Mouse (Mus musculus) heart, embryonic 10.5 days (tissue): ENCODE results near the gene Sh3bp1. TPM values are rescaled to one million over a fixed set of nuclear protein-coding genes. Genes with fewer than 3 reads are reported as not detected.

ENCODE experiments used
- DNase-seq: peaks from one replicate; pipeline ENCODE4 v3.0.0-alpha.2; 2017; ENCODE audit warnings: low spot score
- H3K27ac ChIP-seq: fragments of 300-500 bp; sonication (generic); 2 replicates; pipeline ENCODE4 v1.5.1; 2016; ENCODE audit warnings: mild to moderate bottlenecking
- H3K27me3 ChIP-seq: fragments of 300-500 bp; sonication (generic); 2 replicates; pipeline ENCODE4 v1.6.1; 2016; ENCODE audit warnings: mild to moderate bottlenecking; ENCODE audit not compliant: poor library complexity, insufficient read depth, severe bottlenecking
- H3K36me3 ChIP-seq: fragments of 300-500 bp; sonication (generic); 2 replicates; pipeline ENCODE4 v1.6.1; 2016; ENCODE audit warnings: mild to moderate bottlenecking, moderate library complexity
- H3K4me1 ChIP-seq: fragments of 300-500 bp; sonication (generic); 2 replicates; pipeline ENCODE4 v1.6.1; 2016; ENCODE audit warnings: mild to moderate bottlenecking
- H3K4me3 ChIP-seq: fragments of 300-500 bp; sonication (generic); 2 replicates; pipeline ENCODE4 v1.5.1; 2016; ENCODE audit warnings: mild to moderate bottlenecking, moderate library complexity
- H3K9me3 ChIP-seq: fragments of 300-500 bp; sonication (generic); 2 replicates; pipeline ENCODE4 v1.6.1; 2016; ENCODE audit warnings: mild to moderate bottlenecking, moderate library complexity
- WGBS: fragments of 180-500 bp; shearing (Covaris S2); methylation state at CpG from one replicate; pipeline ENCODE4 v1.1.7; 2016; 5-methylcytosine and 5-hydroxymethylcytosine counted together
- polyA plus RNA-seq: library from polyadenylated mRNA; unstranded; fragments of >200 nt; fragmentation: Nextera tagmentation; extraction: Ambion mirVana; gene quantifications from 2 replicates; pipeline ENCODE4 v1.2.1, GENCODE M21; 2016

Gene Sh3bp1
- polyA plus RNA-seq, 1 experiment from 2014 or later: 44.4 TPM

DNA sequence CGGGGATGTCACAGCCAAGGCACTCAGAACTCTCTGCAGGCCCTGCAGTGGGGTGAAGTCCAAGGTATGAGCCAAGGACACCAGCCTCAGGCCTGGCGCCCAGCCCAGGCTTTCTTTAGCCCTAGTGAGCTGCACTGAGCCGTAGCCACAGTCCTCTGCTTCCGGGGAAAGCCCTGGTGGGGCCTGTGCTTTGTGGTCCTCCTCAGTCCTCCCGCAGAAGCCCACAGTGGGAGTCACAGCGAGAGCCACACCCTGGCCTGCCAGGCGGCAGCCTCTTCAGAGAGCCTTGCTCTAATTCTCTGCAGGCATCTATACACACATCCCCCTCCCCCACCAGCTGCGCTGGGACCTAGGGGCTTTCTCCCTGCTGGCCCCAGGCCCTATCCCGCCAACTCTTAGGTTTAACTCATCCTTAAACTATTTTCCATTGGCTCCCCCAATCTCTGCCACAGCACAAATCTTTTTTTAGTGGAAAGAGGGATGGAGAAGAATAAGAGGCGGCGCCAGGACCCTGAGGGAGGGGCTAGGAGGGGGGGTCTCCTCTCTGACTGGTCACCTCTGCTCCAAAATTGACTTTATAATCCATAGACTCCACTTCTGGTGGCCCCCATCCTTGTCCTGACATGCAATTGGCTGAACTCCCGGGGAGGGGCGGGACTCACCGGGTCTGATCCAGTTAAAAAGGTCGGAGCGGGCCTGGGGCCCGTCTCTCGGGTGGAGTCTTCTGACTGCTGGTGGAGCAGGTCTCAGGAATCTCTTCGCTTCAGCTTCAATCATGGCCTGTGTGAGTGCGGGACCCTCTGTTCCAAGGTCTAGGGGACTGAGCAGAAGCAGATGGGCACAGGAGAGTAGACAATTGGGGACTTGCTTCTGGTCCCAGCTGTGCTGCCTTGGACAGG is 26.7 kb downstream of the Sh3bp1 start, which contains the start of gene Lgals1:
TSS of gene Lgals1 (plus strand) at position 705 of the 899 bp plus-strand sequence.
- H3K9me3 ChIP-seq: no peaks in the 10 kb centered on the region
- H3K27me3 ChIP-seq: no peaks in the 10 kb centered on the region
- peaks cover 13% of the 10 kb centered on the region for H3K36me3 ChIP-seq
- peaks cover 52% of the 10 kb centered on the region for H3K4me1 ChIP-seq
- peak within 1 kb of the TSS; percentile 62 for H3K4me3 ChIP-seq
- peak; percentile 95 for DNase-seq
- H3K27ac ChIP-seq: peak within 1 kb of the TSS; percentile 92
- WGBS: 4% methylated on average over 20 of the region's 20 CpGs

DNA sequence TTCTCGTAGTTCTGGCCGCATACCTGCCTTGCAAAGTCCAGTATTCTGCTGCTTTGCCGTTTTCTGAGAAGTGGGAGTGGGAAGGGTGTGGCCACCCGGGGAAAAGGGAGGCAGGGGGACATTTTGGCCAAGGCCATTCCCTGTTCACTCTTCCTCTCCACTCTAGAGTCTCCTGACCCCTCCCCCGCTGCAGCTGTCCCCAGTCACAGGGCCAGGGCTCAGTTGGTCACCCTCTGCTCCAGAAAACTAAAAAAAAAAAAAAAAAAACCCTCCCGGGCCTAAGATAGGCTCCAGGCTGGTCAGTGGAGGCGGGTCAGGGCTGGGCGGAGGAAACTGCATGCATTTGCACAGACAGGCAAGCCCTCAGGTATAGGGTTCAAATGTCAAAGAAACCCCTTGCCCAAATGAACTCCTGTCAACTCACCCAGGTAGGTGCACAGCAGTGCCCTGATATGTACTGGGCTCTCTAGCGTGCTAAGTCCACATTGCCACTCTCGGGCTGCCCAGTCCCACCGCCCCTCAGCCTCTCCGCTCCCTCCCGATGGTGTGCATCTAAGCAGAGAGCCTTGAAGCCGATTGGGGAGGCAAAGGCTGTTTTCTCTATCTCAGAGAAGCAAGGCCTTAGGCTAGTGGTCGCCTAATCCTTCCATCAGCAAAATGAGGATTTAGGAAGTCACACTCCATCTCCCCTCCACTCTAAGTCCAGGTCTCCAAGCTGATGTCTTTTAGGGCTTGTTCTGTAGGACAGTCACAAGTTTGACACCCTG is 27.6 kb downstream of the Sh3bp1 start:
- H3K27me3 ChIP-seq: no peaks in the 10 kb centered on the region
- H3K36me3 ChIP-seq: peaks cover 13% of the 10 kb centered on the region
- 16% methylated on average over 15 of the region's 15 CpGs for WGBS
- peak overlapping the region; percentile 92 for H3K27ac ChIP-seq
- no peaks in the 10 kb centered on the region for H3K9me3 ChIP-seq
- DNase-seq: no peak
- H3K4me1 ChIP-seq: peaks cover 57% of the 10 kb centered on the region
- peak overlapping the region; percentile 62 for H3K4me3 ChIP-seq

DNA sequence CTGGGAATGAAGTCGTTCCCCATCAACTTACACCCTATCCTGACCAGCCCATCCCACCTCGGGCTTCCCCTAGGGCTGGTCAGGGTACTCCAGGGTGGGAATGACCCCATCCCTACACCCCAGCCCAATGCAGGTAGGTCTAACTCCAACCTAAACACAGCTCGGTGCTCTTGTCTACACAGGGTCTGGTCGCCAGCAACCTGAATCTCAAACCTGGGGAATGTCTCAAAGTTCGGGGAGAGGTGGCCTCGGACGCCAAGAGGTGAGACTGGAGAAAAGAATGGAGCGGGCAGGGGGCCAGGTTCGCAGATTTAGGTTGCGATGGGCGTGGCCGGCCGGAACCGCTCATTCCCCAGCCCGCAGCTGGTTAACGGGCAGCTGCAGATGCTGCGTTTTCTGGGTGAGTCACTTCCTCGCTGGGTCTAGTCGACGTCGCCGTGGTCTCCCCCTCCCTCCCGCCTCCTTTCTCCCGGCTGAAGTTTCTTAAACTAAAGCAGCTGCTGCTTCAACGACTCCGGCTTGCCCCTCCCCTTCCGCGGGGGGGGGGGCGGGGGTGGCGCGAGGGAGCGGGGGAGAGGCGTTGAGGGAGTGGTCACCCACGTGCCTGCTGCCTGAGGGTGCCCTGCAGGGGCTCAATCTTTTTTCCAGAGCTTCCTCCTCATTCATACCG is 28.4 kb downstream of the Sh3bp1 start:
- WGBS: under 1% methylated on average over 34 of the region's 35 CpGs
- Histone ChIP-seq H3K27me3 (no peaks in the 10 kb centered on the region), H3K9me3 (no peaks in the 10 kb centered on the region), H3K4me3 (peak overlapping the region; percentile 62), H3K36me3 (peaks cover 13% of the 10 kb centered on the region), H3K4me1 (peaks cover 57% of the 10 kb centered on the region), H3K27ac (peak overlapping the region; percentile 92)
- DNase-seq: peak; percentile 91

DNA sequence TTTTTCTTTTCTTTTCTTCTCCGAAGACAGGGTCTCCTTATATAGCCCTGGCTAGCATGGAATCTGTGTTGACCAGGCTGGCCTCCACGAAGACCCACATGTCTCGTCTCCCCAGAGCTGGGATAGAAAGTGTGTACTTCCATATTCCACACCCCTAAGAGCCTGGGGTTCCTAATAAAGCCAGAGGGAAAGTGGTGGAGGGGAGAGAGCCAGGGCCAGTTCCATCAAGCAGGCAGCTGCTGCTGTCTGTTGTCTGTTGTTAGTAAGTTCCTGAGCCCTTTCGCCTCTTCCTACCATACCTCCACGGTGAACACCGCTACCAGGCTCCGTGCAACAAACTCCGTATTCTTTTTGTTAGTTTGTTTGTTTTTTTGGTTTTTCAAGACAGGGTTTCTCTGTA is 29.0 kb downstream of the Sh3bp1 start:
- no peak for DNase-seq
- Histone ChIP-seq H3K36me3 (peaks cover 13% of the 10 kb centered on the region), H3K4me1 (peaks cover 55% of the 10 kb centered on the region), H3K27me3 (no peaks in the 10 kb centered on the region), H3K27ac (peak overlapping the region; percentile 92), H3K9me3 (no peaks in the 10 kb centered on the region), H3K4me3 (peak overlapping the region; percentile 62)
- 55% methylated on average over 7 of the region's 8 CpGs for WGBS

DNA sequence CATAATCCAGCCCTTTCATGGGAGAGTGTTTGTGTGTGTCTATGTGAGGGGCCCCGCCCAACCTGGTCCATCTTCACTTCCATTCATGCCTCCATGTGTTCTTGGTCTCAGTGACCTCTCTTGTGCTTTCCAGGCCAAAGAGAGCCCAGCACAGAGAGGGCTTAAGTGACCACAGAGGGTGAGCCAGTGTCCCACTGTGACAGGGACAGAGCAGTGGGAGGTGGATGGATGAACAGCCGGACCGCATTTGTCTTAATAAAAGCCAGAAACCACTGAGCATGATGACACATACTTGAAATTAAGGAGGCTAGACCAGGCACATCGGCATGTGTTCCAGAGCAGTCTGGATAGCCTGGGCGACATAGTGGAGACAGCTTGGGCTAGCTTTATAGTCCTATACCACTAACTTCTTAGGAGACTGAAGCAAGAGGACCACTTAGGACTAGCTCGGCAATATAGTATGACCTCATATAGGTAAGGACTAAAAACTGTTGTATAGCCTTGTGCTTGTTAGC is 30.7 kb downstream of the Sh3bp1 start:
- H3K4me1 ChIP-seq: peaks cover 43% of the 10 kb centered on the region
- H3K4me3 ChIP-seq: no peak overlapping the region
- DNase-seq: no peak
- no peaks in the 10 kb centered on the region for H3K27me3 ChIP-seq
- WGBS: 90% methylated on average over 6 of the region's 6 CpGs
- no peaks in the 10 kb centered on the region for H3K9me3 ChIP-seq
- no peak overlapping the region for H3K27ac ChIP-seq
- H3K36me3 ChIP-seq: peaks cover 13% of the 10 kb centered on the region

DNA sequence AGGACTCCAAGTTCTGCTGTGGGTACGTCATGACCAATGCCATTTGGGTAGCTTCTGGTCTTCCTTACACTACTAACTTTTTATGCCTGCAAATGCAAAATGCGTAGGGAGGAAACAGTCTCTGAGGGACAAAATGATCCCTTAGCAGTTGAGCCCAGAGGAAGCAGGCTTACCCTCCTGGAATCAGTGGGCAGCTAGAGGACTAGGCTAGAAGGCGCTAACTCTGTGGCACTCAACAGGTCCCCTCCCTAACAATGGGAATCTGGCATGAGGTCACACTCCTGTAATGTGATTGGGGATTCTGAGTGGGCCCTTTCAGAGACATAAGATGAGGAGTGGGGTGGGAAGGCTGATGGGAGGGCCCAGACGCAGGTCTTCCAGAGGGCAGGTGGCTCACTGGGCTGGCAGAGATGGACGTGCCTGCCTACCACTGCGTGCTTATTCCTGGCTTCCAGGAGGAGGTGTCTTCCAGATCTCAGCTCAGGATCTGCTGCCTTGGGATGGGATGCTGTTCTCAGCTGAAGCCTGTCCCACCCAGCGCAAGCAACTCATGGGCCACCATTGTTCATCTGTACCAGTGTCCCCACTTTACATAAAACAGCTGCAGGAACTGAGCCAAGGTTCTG is 31.3 kb downstream of the Sh3bp1 start:
- Histone ChIP-seq H3K4me1 (peaks cover 42% of the 10 kb centered on the region), H3K9me3 (no peaks in the 10 kb centered on the region), H3K27me3 (no peaks in the 10 kb centered on the region), H3K27ac (0 out of 2 replicates have a peak overlapping the region, but pooled peaks have one; percentile 12), H3K36me3 (peaks cover 13% of the 10 kb centered on the region), H3K4me3 (no peak overlapping the region)
- WGBS: 80% methylated on average over 7 of the region's 7 CpGs
- no peak for DNase-seq

DNA sequence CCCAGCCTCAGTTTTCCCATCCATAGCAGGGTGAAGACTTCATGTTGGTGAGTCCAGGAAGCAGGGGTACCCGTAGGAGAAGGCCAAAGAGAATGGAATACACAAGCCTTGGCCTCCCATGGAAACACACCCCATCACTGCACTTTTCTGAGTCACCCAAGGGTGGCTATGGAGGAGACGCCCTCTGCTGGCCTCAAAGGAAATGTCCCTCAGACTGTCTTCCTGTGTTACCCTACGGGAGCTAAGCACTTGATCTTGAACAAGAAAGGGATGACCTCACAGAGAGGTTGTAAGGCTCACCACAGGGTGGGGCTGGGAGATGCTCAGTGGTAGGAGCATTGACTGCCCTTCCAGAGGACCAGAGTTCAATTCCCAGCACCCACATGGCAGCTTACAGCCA is 32.0 kb downstream of the Sh3bp1 start:
- WGBS: 25% methylated on average over 3 of the region's 3 CpGs
- Histone ChIP-seq H3K4me1 (peaks cover 42% of the 10 kb centered on the region), H3K9me3 (no peaks in the 10 kb centered on the region), H3K4me3 (no peak overlapping the region), H3K27ac (0 out of 2 replicates have a peak overlapping the region, but pooled peaks have one; percentile 12), H3K27me3 (no peaks in the 10 kb centered on the region), H3K36me3 (peaks cover 17% of the 10 kb centered on the region)
- DNase-seq: no peak

DNA sequence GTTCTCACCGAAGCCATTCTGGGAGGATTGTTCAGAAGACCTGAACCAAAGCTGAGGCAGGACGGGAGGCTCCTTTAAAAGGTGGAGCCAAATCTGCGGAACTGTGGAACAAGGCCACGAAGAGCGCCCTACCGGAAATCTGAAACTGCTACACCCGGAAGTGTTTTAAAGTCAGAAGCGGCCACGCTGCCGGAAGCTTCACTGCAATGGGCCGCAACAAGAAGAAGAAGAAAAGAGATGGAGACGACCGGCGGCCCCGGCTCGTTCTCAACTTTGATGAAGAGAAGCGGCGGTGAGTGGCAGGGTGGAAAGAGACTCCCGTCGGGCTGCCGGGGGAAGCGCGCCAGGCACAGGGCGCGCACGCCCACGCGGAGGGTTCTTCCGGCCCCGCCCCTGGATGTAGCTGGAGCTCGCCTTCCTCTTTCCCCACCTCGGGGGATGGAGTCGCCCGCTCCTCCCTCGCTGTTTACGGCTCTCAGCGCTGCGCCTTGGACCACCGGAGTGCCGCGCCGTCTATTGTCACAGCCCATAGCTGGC is 35.3 kb downstream of the Sh3bp1 start, which contains the start of gene Nol12:
TSS of gene Nol12 (plus strand) at position 150 of the 537 bp plus-strand sequence.
- H3K27ac ChIP-seq: peak within 1 kb of the TSS; percentile 93
- under 1% methylated on average over 42 of the region's 42 CpGs for WGBS
- peak; percentile 94 for DNase-seq

DNA sequence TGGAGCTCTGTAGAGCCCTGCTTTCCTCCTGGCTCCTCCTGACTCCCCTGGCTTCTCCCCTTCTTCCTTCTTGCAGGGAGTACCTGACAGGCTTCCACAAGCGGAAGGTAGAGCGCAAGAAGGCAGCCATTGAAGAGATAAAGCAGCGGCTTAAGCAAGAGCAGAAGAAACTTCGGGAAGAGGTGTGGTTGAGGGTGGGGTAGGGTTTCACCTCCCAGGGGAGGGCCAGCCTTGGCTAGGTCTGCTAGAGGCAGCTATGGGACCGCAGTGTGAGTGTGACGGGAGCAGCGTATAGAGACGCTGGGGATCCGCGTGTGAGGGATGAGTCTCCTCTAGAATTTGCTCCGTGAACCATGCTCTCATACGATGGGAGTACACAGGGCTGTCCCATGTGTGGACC is 36.8 kb downstream of the Sh3bp1 start:
- H3K4me1 ChIP-seq: peaks cover 20% of the 10 kb centered on the region
- H3K9me3 ChIP-seq: no peaks in the 10 kb centered on the region
- no peaks in the 10 kb centered on the region for H3K27me3 ChIP-seq
- peak overlapping the region; percentile 93; the same call in 1 of the 2 replicates for H3K27ac ChIP-seq
- WGBS: 86% methylated on average over 12 of the region's 12 CpGs
- no peak overlapping the region; the same call in 1 of the 2 replicates for H3K4me3 ChIP-seq
- peak; percentile 78 for DNase-seq
- H3K36me3 ChIP-seq: peaks cover 51% of the 10 kb centered on the region

More for the DNA sequence above, 35.3 kb downstream of the Sh3bp1 start, which contains the start of gene Nol12:
- Histone ChIP-seq H3K27me3 (no peaks in the 10 kb centered on the region), H3K9me3 (no peaks in the 10 kb centered on the region), H3K4me3 (peak within 1 kb of the TSS; percentile 78), H3K36me3 (peaks cover 41% of the 10 kb centered on the region), H3K4me1 (peaks cover 26% of the 10 kb centered on the region)

DNA sequence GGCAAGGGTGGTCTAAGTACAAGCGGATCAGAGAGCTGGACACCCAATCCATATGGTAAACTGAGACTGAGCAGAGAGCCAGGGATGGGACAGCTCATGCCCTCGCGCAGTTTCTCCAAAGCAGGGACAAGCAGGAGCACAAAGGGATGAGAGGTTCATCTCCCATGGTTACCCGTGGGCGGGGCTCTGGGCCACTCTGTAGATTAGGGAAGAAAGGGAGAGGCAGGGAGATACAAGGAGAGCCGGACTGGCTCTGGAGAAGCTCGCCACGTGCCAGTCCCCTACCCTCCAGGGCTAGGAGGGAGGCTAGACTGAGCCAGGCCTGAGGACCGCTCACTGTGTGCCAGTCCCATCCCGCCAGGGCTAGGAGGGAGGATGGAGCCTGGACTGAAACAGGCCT is 37.7 kb downstream of the Sh3bp1 start:
- H3K27me3 ChIP-seq: no peaks in the 10 kb centered on the region
- no peak overlapping the region for H3K4me3 ChIP-seq
- no peak for DNase-seq
- H3K36me3 ChIP-seq: peaks cover 57% of the 10 kb centered on the region
- WGBS: 90% methylated on average over 10 of the region's 10 CpGs
- H3K27ac ChIP-seq: no peak overlapping the region
- peaks cover 19% of the 10 kb centered on the region for H3K4me1 ChIP-seq
- no peaks in the 10 kb centered on the region for H3K9me3 ChIP-seq

DNA sequence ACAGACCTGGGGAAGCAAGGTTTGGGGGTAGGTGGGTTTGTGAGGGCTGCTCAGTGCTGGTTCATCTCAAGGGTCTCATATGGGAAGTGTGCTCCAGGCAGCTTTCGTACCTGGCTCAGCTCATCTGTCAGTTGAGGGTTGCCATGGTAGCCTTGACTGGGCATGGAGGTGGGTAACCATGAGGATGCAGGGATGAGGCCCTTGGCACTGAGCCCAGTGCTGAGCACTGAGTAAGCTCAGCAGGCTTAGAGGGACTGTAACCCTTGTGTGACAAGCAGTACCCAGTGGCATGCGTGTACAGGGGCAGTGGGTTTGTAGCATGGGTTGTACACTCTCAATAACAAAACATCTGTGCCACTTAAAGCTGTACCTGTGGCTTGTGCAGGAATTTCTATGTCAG is 38.4 kb downstream of the Sh3bp1 start:
- peaks cover 57% of the 10 kb centered on the region for H3K36me3 ChIP-seq
- 93% methylated on average over 2 of the region's 2 CpGs for WGBS
- no peaks in the 10 kb centered on the region for H3K9me3 ChIP-seq
- no peak for DNase-seq
- no peak overlapping the region for H3K27ac ChIP-seq
- peaks cover 26% of the 10 kb centered on the region for H3K4me1 ChIP-seq
- H3K27me3 ChIP-seq: no peaks in the 10 kb centered on the region
- H3K4me3 ChIP-seq: no peak overlapping the region

DNA sequence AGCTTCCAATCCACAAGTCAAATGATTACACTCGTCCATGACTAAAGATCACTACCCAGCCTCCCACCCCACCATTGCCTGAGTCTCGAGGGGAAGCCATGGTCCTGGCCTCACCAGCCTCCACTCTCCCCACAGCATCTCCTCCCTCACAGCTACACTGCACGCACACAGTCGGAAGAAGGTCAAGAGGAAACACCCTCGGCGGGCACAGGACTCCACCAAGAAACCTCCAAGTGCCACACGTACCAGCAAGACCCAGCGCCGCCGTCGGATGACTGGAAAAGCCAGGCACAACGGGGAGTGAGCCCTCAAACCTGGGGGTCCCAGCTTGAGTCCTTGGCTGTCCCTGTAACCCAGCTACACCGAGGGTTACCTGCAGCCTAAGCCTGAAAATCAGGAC is 40.8 kb downstream of the Sh3bp1 start:
- Histone ChIP-seq H3K36me3 (peaks cover 57% of the 10 kb centered on the region), H3K27ac (no peak overlapping the region), H3K4me1 (peaks cover 30% of the 10 kb centered on the region), H3K9me3 (no peaks in the 10 kb centered on the region), H3K4me3 (no peak overlapping the region), H3K27me3 (no peaks in the 10 kb centered on the region)
- DNase-seq: peak; percentile 82
- WGBS: 94% methylated on average over 13 of the region's 13 CpGs
